Mouse (Mus musculus) C2C12 (cell line): ENCODE results near the gene Gpr62.

Experiments
- CEBPB ChIP-seq: IDR thresholded peaks from one replicate; pipeline ENCODE4 v1.6.1; 2011; ENCODE audit warnings: low read depth, mild to moderate bottlenecking, control low read depth, moderate library complexity
- CTCF ChIP-seq: IDR thresholded peaks from one replicate; pipeline ENCODE4 v1.5.1; 2011; ENCODE audit not compliant: control insufficient read depth, insufficient read depth, insufficient read length
- FOSL1 ChIP-seq: IDR thresholded peaks from one replicate; pipeline ENCODE4 v1.8.0; 2011; ENCODE audit warnings: mild to moderate bottlenecking, low read length; ENCODE audit not compliant: poor library complexity, insufficient read depth, severe bottlenecking
- MAX ChIP-seq: IDR thresholded peaks from one replicate; pipeline ENCODE4 v1.6.1; 2011; ENCODE audit warnings: mild to moderate bottlenecking, control low read depth
- MYOD1 ChIP-seq: IDR thresholded peaks from one replicate; pipeline ENCODE4 v1.6.1; 2011; ENCODE audit warnings: low read depth; ENCODE audit not compliant: control insufficient read depth, insufficient read length
- MYOG ChIP-seq: IDR thresholded peaks from one replicate; pipeline ENCODE4 v1.6.1; 2011; ENCODE audit not compliant: control insufficient read depth, insufficient read length; ENCODE audit errors: extremely low read depth
- USF1 ChIP-seq: IDR thresholded peaks from one replicate; pipeline ENCODE4 v1.6.1; 2011; ENCODE audit warnings: low read depth, mild to moderate bottlenecking, control low read depth, moderate library complexity

DNA sequence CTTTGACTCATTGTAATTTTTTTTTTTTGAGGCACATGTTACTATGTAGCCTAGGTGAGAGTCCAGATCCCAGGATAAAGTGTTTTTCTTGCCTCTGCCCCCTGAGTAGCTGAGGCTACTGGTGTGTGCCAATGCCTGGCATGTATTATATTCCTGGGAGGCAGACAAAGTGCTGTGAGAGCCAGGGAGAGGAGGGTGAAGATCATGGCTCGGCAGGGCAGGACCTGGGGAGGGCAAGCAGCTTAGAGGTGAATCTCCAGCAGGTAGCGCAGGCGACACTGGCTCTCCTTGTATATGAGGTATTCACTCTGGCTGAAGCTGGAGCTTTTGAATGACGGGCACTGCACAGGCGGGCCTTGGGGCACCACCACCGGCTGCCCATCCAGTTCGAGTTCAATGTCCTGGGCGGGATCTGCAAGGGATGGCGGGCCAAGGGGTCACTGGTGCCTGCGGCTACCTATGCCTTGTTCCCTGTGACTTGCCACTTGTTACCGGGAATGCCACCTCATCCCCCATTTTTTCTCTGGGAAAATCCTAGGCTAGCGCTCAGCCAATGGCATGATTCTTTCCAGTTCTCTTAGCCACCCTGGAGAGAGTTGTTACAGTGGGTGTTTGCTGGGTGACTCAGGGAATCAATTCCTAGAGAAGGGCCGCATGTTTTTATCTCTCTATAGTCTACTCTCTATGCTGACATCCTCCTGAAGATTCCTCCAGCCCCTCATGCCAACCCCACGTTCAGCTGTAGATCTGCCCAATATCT lies 5.4 kb upstream of the Gpr62 start:
- no peak for TF ChIP-seq CTCF
- TF ChIP-seq USF1, result no peak
- TF ChIP-seq MAX, result no peak
- no peak for TF ChIP-seq MYOG
- TF ChIP-seq CEBPB, result no peak
- TF ChIP-seq FOSL1, result no peak
- no peak for TF ChIP-seq MYOD1
